Mouse (Mus musculus) heart, adult 18-20 months (tissue): ENCODE measurements around the gene Abcg8. TPM values are rescaled to one million over a fixed set of nuclear protein-coding genes. Genes with fewer than 3 reads are reported as not detected.
A peak's percentile ranks its signal among the peaks of the same experiment; 100 is the strongest.

Source experiments
- DNase-seq, 2 experiments: peaks; one replicate each; pipeline ENCODE4 v3.0.0; 2021 to 2022; ENCODE audit warnings: mixed read lengths in 1 of 2
- long read RNA-seq, 2 experiments: library from polyadenylated mRNA; stranded (forward); transcript quantifications; one replicate each; pipeline ENCODE4 v2.0.0; 2021
- total RNA-seq, 2 experiments: library from RNA; stranded (reverse); gene quantifications; 2 replicates each; pipeline ENCODE4 v1.2.3; 2021

Abcg8 gene
- total RNA-seq, result not detected
- long read RNA-seq, experiment 1, result 0 reads
- long read RNA-seq, experiment 2, result 0 reads

- peak; percentile 6 to 21 for DNase-seq
Measured at GRCm38 (mm10) chr17:84675951-84676366, at the start of gene Abcg8. Gene Abcg8 (plus strand): TSS chr17:84676302.

GRCm38 (mm10) chr17:84626857-84627305, 49.2 kb upstream of the Abcg8 start:
- DNase-seq, result no peak

GRCm38 (mm10) chr17:84627721-84628120, 48.4 kb upstream of the Abcg8 start:
- no peak for DNase-seq

- no peak for DNase-seq
Measured at GRCm38 (mm10) chr17:84628611-84629010, 47.5 kb upstream of the Abcg8 start.

- DNase-seq, result no peak
Measured at GRCm38 (mm10) chr17:84631836-84632235, 44.3 kb upstream of the Abcg8 start.

- DNase-seq, result no peak
Measured at GRCm38 (mm10) chr17:84633443-84633842, 42.7 kb upstream of the Abcg8 start.

GRCm38 (mm10) chr17:84636328-84636727, 39.8 kb upstream of the Abcg8 start:
- no peak for DNase-seq

GRCm38 (mm10) chr17:84637971-84638370, 38.1 kb upstream of the Abcg8 start:
- DNase-seq, result no peak

- DNase-seq, result no peak
Measured at GRCm38 (mm10) chr17:84639796-84640378, 36.2 kb upstream of the Abcg8 start.

- peak in 1 of 2 experiments; percentile 46 for DNase-seq
Measured at GRCm38 (mm10) chr17:84641893-84642292, 34.2 kb upstream of the Abcg8 start.

- DNase-seq, result no peak
Measured at GRCm38 (mm10) chr17:84642324-84642723, 33.8 kb upstream of the Abcg8 start.

- no peak for DNase-seq
Measured at GRCm38 (mm10) chr17:84644292-84645050, 31.6 kb upstream of the Abcg8 start.

- DNase-seq, result no peak
Measured at GRCm38 (mm10) chr17:84645119-84645518, 31.0 kb upstream of the Abcg8 start.

- no peak for DNase-seq
Measured at GRCm38 (mm10) chr17:84645894-84646293, 30.2 kb upstream of the Abcg8 start.

- DNase-seq, result no peak
Measured at GRCm38 (mm10) chr17:84646477-84646876, 29.6 kb upstream of the Abcg8 start.

GRCm38 (mm10) chr17:84647630-84648029, 28.5 kb upstream of the Abcg8 start:
- DNase-seq, result no peak

- no peak for DNase-seq
Measured at GRCm38 (mm10) chr17:84650302-84651017, 25.6 kb upstream of the Abcg8 start.

- DNase-seq, result no peak
Measured at GRCm38 (mm10) chr17:84653544-84653943, 22.6 kb upstream of the Abcg8 start.

- no peak for DNase-seq
Measured at GRCm38 (mm10) chr17:84656205-84656604, 19.9 kb upstream of the Abcg8 start.

- no peak for DNase-seq
Measured at GRCm38 (mm10) chr17:84656653-84657421, 19.3 kb upstream of the Abcg8 start.

GRCm38 (mm10) chr17:84657422-84657732, 18.7 kb upstream of the Abcg8 start:
- no peak for DNase-seq

- no peak for DNase-seq
Measured at GRCm38 (mm10) chr17:84657782-84658181, 18.3 kb upstream of the Abcg8 start.
